Mouse (Mus musculus) kidney, embryonic 16.5 days (tissue): ENCODE measurements around the gene Mrpl20. TPM values are rescaled to one million over a fixed set of nuclear protein-coding genes. Genes with fewer than 3 reads are reported as not detected.

ENCODE experiments used
- ATAC-seq: fragments of 200-750 bp; cut with Nextera tagmentation; 2 replicates; pipeline ENCODE4 v1.8.0; 2017; ENCODE audit warnings: moderate TSS enrichment; ENCODE audit not compliant: low FRiP score, low TSS enrichment
- H3K27ac ChIP-seq: fragments of 300-500 bp; sonication (generic); 2 replicates; pipeline ENCODE4 v1.5.1; 2014; ENCODE audit warnings: low read length
- H3K27me3 ChIP-seq: fragments of 300-500 bp; sonication (generic); 2 replicates; pipeline ENCODE4 v1.6.1; 2014; ENCODE audit warnings: low read length, control low read depth, mixed read lengths; ENCODE audit not compliant: insufficient read depth
- H3K36me3 ChIP-seq: fragments of 300-500 bp; sonication (generic); 2 replicates; pipeline ENCODE4 v1.6.1; 2014; ENCODE audit warnings: low read length, control low read depth, mixed read lengths; ENCODE audit not compliant: insufficient read depth
- H3K4me1 ChIP-seq: fragments of 300-500 bp; sonication (generic); 2 replicates; pipeline ENCODE4 v1.6.1; 2014; ENCODE audit warnings: low read length, control low read depth, mixed read lengths; ENCODE audit not compliant: insufficient read depth
- H3K4me2 ChIP-seq: fragments of 300-500 bp; sonication (generic); replicated peaks from 2 replicates; pipeline ENCODE4 v1.6.1; 2014; ENCODE audit warnings: low read depth, low read length
- H3K4me3 ChIP-seq: fragments of 300-500 bp; sonication (generic); 2 replicates; pipeline ENCODE4 v1.5.1; 2014; ENCODE audit warnings: mild to moderate bottlenecking, low read length
- H3K9ac ChIP-seq: fragments of 300-500 bp; sonication (generic); replicated peaks from 2 replicates; pipeline ENCODE4 v1.6.1; 2014; ENCODE audit warnings: low read length
- H3K9me3 ChIP-seq: fragments of 300-500 bp; sonication (generic); 2 replicates; pipeline ENCODE4 v1.6.1; 2016; ENCODE audit warnings: low read length, control low read depth
- WGBS: fragments of 180-500 bp; shearing (Covaris S2); extraction: QIAGEN DNeasy Blood & Tissue Kit; methylation state at CpG from one replicate; pipeline ENCODE4 v1.1.7; 2014; 5-methylcytosine and 5-hydroxymethylcytosine counted together
- polyA plus RNA-seq: library from polyadenylated mRNA; unstranded; fragments of >200 nt; fragmentation: Nextera tagmentation; extraction: Ambion mirVana; gene quantifications from 2 replicates; pipeline ENCODE4 v1.2.1, GENCODE M21; 2015

Mrpl20 gene
- polyA plus RNA-seq, 1 experiment from 2014 or later: 209 TPM

DNA sequence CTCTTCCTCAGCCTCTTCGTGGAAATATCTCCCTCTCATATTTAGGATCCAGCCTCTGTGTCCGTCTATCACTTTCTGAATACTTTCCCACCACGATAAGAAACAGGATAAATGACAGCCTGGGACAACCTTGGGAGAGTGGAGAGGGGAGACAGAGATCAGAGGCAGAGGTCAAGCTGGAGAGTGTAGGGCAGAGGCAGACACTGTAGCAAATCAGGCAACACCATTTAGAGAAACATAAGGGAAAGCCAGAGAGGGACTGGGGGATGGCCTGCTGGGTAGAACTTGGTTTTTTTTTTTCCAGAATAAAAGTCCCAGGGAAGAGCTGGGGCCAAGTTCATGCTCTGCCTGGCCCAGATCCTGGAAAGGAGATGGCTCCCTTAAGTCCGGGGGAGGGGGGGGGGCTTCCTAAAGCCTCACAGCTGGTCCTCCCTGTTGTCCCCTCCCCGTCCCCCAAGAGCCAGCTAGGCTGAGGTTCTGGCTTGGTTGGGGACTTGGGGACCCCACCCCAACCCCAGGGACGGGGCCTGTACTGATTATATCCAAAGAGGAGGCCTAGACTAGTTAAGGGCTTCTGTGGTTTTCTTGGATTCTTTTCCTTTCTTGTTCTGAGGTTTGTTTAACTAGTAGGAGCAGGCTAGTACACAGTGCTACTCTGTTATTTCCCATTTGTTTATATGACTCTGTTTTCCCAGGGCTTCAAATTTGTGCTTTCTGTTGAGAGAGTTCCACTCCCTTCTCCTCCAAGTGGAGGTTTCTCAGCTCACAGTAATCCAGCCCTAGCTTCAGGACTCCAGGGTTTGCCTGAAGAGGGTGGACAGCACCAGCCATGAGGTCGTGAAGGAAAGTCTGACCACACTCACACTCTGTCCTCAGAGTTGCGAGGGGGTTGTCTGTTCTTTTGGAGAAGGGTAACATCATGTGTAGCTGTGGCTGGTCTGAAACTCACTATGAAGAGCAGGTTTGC, 35.8 kb downstream of the Mrpl20 start:
- H3K9me3 ChIP-seq: no peaks in the 10 kb centered on the region; the same call in 1 of the 2 replicates
- no peak overlapping the region for H3K9ac ChIP-seq
- peaks cover 39% of the 10 kb centered on the region for H3K4me1 ChIP-seq
- H3K4me2 ChIP-seq: peak overlapping the region; percentile 82; the same call in 1 of the 2 replicates
- H3K27ac ChIP-seq: peak overlapping the region; percentile 92
- no peaks in the 10 kb centered on the region for H3K27me3 ChIP-seq
- no peak for ATAC-seq
- H3K36me3 ChIP-seq: peaks cover 11% of the 10 kb centered on the region
- WGBS: 52% methylated on average over 8 of the region's 8 CpGs
- no peak overlapping the region for H3K4me3 ChIP-seq

DNA sequence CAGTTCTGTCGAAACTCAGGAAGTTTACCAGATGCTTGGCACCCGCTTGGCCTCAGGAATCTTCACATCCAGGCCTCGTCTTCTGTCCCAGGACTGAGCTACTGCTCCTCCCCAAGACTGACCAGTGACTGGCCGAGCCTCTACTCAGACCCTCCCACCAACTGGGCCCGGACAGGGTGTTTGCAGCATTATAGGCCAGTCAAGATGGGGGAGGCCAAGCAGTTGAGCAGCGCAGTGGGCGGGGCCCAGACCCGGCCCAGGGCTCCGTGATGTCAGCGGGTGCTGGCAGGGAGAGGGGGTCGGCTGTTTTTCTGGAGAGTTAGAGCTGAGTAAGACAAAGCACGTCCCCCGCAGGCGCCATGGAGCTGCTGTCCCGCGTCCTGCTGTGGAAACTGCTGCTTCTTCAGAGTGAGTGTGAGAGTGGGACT, 36.8 kb downstream of the Mrpl20 start, which contains the start of gene Mxra8:
Gene Mxra8 (plus strand): TSS at position 198 of the 428 bp plus-strand sequence.
- H3K4me1 ChIP-seq: peaks cover 30% of the 10 kb centered on the region
- 1% methylated on average over 16 of the region's 16 CpGs for WGBS
- H3K27ac ChIP-seq: peak within 1 kb of the TSS; percentile 92
- no peaks in the 10 kb centered on the region for H3K27me3 ChIP-seq
- peak within 1 kb of the TSS; percentile 75 for H3K9ac ChIP-seq
- peak within 1 kb of the TSS; percentile 59 for H3K4me3 ChIP-seq
- H3K4me2 ChIP-seq: peak within 1 kb of the TSS; percentile 82
- peaks cover 13% of the 10 kb centered on the region for H3K36me3 ChIP-seq
- ATAC-seq: peak; percentile 95
- no peaks in the 10 kb centered on the region; the same call in 1 of the 2 replicates for H3K9me3 ChIP-seq

DNA sequence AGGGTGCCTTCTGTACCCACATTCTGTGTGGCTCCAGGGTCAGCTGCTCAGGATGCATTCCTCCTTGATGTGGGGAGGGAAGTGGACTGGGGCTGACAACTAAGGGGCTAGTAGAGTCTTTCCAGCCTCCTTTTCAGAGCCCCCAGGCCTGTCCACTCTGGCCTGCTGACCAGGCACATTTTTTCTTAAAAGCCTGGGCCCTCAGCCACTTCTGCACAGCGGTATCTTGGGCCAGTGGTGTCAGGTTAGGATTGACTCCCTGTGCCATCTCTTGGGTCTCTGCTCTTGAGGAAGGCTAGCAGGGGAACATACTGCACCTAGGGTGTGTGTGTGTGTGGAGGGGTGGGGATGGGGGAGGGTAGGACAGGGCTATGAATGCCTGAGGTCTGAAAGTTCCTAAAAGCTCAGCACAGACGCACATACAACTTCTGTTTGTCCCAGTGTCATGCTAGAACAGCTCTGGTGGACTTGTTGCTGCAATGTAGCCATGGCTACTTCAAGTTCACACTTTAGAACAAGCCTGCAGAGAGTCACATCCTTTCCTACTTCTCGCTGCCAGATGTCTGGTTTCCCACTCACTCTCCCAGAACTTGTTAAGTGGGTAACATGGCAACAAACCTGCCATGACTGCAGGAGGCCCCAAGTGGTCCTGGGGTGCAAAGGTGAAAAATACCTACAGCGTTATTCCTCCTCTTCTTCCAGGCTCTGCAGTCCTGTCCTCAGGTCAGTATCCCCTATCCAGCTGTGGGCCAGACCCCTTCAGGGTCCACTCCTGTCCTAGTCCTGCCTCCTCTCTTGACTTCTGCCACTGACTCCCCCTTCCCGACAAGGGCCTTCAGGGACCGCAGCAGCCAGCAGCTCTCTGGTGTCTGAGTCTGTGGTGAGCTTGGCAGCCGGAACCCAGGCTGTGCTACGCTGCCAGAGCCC, 37.7 kb downstream of the Mrpl20 start:
- Histone ChIP-seq H3K36me3 (peaks cover 13% of the 10 kb centered on the region), H3K9ac (peak overlapping the region; percentile 75), H3K27ac (peak overlapping the region; percentile 92), H3K27me3 (no peaks in the 10 kb centered on the region), H3K4me3 (peak overlapping the region; percentile 59), H3K4me1 (peaks cover 30% of the 10 kb centered on the region), H3K9me3 (no peaks in the 10 kb centered on the region; the same call in 1 of the 2 replicates), H3K4me2 (peak overlapping the region; percentile 82)
- 7% methylated on average over 8 of the region's 8 CpGs for WGBS
- ATAC-seq: peak; percentile 2; the same call in 1 of the 2 replicates

DNA sequence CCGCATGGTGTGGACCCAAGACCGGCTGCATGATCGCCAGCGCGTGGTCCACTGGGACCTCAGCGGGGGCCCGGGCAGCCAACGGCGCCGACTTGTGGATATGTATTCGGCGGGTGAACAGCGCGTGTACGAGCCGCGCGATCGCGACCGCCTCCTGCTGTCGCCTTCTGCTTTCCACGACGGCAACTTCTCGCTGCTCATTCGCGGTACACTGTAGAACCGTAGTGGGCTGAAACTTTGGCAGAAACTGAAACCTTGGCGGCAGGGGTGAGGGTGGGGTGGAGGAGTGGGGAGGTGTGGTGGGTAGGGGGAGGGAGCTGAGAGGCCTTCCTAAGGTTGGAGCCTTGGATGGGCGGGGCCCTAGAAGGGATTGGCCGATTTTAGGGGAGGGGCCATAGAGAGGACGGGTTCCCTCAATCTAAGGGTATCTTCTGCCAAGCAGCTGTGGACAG, 38.4 kb downstream of the Mrpl20 start:
- H3K9ac ChIP-seq: peak overlapping the region; percentile 75
- peak overlapping the region; percentile 82 for H3K4me2 ChIP-seq
- H3K27ac ChIP-seq: no peak overlapping the region
- WGBS: under 1% methylated on average over 32 of the region's 32 CpGs
- H3K27me3 ChIP-seq: no peaks in the 10 kb centered on the region
- peak overlapping the region; percentile 59 for H3K4me3 ChIP-seq
- peak; percentile 47 for ATAC-seq
- no peaks in the 10 kb centered on the region; the same call in 1 of the 2 replicates for H3K9me3 ChIP-seq
- H3K4me1 ChIP-seq: peaks cover 30% of the 10 kb centered on the region
- H3K36me3 ChIP-seq: peaks cover 13% of the 10 kb centered on the region

DNA sequence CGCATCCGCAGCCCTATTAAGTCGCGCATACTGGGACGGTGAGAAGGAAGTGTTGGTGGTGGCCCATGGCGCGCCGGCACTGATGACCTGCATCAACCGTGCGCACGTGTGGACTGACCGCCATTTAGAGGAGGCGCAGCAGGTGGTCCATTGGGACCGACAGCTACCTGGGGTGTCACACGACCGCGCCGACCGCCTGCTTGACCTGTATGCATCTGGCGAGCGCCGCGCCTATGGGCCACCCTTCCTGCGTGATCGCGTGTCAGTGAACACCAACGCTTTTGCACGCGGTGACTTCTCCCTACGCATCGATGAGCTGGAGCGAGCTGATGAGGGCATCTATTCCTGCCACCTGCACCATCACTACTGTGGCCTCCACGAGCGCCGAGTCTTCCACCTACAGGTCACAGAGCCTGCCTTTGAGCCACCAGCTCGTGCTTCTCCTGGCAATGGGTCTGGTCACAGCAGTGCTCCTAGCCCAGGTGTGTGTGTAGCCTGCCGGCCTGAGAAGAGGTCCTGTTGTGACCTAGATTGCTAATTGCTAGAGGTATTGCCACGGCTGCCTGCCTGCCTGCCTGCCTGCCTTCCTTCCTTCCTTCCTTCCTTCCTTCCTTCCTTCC, 39.1 kb downstream of the Mrpl20 start:
- no peak overlapping the region for H3K9ac ChIP-seq
- ATAC-seq: no peak
- H3K36me3 ChIP-seq: peaks cover 13% of the 10 kb centered on the region
- H3K4me3 ChIP-seq: peak overlapping the region; percentile 59
- H3K27ac ChIP-seq: no peak overlapping the region
- no peaks in the 10 kb centered on the region for H3K27me3 ChIP-seq
- 39% methylated on average over 38 of the region's 38 CpGs for WGBS
- no peaks in the 10 kb centered on the region for H3K9me3 ChIP-seq
- peaks cover 35% of the 10 kb centered on the region for H3K4me1 ChIP-seq
- H3K4me2 ChIP-seq: peak overlapping the region; percentile 82

DNA sequence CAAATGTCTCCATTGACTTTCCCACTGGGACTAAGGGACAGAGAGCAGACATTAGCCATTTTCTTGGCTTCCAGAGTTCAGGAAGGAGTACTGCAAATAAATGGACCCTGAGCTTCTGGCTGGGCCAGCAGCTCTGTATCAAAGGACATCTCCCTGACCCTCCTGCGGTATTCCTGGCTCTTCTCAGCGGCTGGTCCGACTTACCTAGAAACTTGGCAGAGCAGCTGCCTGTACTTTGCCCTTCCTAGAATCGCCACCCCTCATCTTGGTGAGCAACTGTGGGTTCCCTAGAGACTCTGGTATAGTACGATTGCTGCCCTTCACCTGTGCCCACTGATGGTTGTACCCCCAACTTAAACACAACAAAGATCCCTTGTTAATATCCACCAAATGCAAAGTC, 40.6 kb downstream of the Mrpl20 start:
- H3K9me3 ChIP-seq: no peaks in the 10 kb centered on the region
- 92% methylated on average over 5 of the region's 5 CpGs for WGBS
- H3K27ac ChIP-seq: no peak overlapping the region
- ATAC-seq: no peak
- H3K4me2 ChIP-seq: no peak overlapping the region
- H3K27me3 ChIP-seq: no peaks in the 10 kb centered on the region
- H3K36me3 ChIP-seq: peaks cover 13% of the 10 kb centered on the region
- H3K9ac ChIP-seq: no peak overlapping the region
- H3K4me3 ChIP-seq: no peak overlapping the region
- peaks cover 42% of the 10 kb centered on the region for H3K4me1 ChIP-seq

DNA sequence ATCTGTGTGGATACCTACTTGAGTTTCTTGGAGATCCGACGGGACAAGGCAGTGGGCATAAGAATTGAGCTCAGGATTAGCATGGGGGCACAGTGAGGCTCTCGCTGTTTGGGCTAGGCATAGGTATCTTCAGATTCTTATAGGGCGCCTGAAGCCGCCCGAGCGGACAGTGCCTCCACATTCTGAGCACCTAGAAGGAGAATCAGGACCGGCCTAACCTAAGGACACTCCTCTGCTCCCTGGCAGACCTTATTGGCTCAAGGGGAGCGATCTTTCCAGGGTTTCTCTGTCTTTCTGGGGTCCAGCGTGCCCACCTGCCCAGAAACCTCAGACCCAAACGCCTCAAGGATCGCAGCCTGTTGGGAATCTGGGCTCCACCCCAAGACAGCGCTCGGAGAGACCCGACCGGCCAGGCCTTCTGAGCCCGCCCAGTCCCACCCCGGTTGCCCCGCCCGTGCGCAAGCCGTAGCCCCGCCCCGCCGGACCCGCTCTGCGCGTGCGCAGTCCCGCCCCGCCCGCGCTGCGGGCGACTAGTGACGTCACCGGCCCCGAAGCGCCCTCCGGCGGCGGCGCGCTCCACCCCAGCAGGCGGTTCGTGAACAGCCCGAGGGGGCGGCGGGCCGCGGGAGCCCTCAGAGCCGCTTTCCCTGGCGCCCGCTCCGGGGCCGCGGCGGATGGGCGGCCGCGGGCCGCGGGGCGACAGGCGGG, 44.3 kb downstream of the Mrpl20 start, which contains the start of gene Dvl1:
Gene Dvl1 (plus strand): TSS at position 532 of the 708 bp plus-strand sequence.
- H3K4me3 ChIP-seq: peak within 1 kb of the TSS; percentile 60
- H3K9me3 ChIP-seq: no peaks in the 10 kb centered on the region
- peaks cover 23% of the 10 kb centered on the region for H3K4me1 ChIP-seq
- H3K36me3 ChIP-seq: peaks cover 13% of the 10 kb centered on the region
- H3K4me2 ChIP-seq: peak within 1 kb of the TSS; percentile 83
- H3K9ac ChIP-seq: peak within 1 kb of the TSS; percentile 91
- 3% methylated on average over 46 of the region's 65 CpGs for WGBS
- peak within 1 kb of the TSS; percentile 76 for H3K27ac ChIP-seq
- no peaks in the 10 kb centered on the region for H3K27me3 ChIP-seq
- peak; percentile 95 for ATAC-seq

DNA sequence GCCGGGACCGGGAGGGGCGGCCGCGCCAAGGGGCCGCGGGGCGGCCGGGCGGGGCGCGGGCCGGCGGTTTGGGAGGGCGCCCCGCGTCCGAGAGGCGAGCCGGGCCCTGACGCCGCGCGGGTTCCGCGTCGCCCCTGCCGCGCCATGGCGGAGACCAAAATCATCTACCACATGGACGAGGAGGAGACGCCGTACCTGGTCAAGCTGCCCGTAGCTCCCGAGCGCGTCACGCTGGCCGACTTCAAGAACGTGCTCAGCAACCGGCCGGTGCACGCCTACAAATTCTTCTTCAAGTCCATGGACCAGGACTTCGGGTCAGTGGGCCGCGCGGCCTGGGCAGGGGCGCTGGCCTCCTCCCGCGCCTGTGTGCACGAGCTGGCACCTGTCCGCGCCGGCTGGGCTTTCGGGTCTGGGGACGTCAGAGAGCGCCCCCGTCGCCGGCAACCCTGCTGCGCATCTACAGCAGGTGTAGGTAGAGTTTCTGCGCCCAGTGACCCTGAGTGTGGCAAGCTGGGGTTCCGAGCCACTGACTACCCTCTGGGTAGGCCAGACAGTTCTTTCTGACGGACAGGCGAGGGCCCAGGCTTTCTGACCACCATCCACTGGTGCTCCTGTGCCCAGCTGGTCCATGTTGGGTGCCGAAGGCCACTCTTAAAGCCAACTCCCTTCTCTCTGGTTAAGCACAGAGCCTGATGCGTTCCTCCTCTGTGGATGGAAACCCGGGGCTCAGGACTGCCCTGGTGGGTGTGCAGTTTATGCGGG, 45.1 kb downstream of the Mrpl20 start:
- H3K4me3 ChIP-seq: peak overlapping the region; percentile 60
- H3K4me2 ChIP-seq: peak overlapping the region; percentile 83
- 1% methylated on average over 46 of the region's 69 CpGs for WGBS
- H3K9ac ChIP-seq: peak overlapping the region; percentile 91
- no peaks in the 10 kb centered on the region for H3K27me3 ChIP-seq
- peak; percentile 60 for ATAC-seq
- peaks cover 10% of the 10 kb centered on the region for H3K36me3 ChIP-seq
- no peaks in the 10 kb centered on the region for H3K9me3 ChIP-seq
- H3K27ac ChIP-seq: peak overlapping the region; percentile 73
- H3K4me1 ChIP-seq: peaks cover 23% of the 10 kb centered on the region
